Mouse (Mus musculus) heart, adult 2 months (tissue): ENCODE data around the gene Slc6a9. TPM values are rescaled to one million over a fixed set of nuclear protein-coding genes. Genes with fewer than 3 reads are reported as not detected.

Experiments used
- DNase-seq, 2 experiments: peaks; one replicate each; pipeline ENCODE4 v3.0.0; 2021
- H3K27ac ChIP-seq: fragments of 200-600 bp; 2 replicates; pipeline ENCODE4 v1.8.1; 2022
- H3K27me3 ChIP-seq: fragments of 200-500 bp; 2 replicates; pipeline ENCODE4 v1.6.1; 2012; ENCODE audit warnings: mild to moderate bottlenecking, low read length, inconsistent platforms, mixed read lengths; ENCODE audit not compliant: control insufficient read depth, insufficient read depth
- H3K36me3 ChIP-seq: fragments of 200-500 bp; 2 replicates; pipeline ENCODE4 v1.6.1; 2012; ENCODE audit warnings: low read length, inconsistent platforms; ENCODE audit not compliant: control insufficient read depth, insufficient read depth
- H3K4me1 ChIP-seq: fragments of 200-500 bp; 2 replicates; pipeline ENCODE4 v1.6.1; 2011; ENCODE audit warnings: low read length; ENCODE audit not compliant: control insufficient read depth, insufficient read depth
- H3K4me3 ChIP-seq: fragments of 200-600 bp; 2 replicates; pipeline ENCODE4 v1.8.1; 2022
- H3K79me2 ChIP-seq: fragments of 200-500 bp; replicated peaks from 2 replicates; pipeline ENCODE4 v1.6.1; 2012; ENCODE audit warnings: mild to moderate bottlenecking, inconsistent platforms, low read length, moderate library complexity, mixed read lengths; ENCODE audit not compliant: control insufficient read depth, insufficient read depth
- H3K9ac ChIP-seq: fragments of 200-500 bp; 2 replicates; pipeline ENCODE4 v1.6.1; 2012; ENCODE audit warnings: low read depth, mild to moderate bottlenecking, control low read depth, inconsistent platforms, low read length, mixed read lengths
- CTCF ChIP-seq: fragments of 200-600 bp; IDR thresholded peaks from 2 replicates; pipeline ENCODE4 v1.8.1; 2022; ENCODE audit warnings: antibody characterized with exemption, mild to moderate bottlenecking, moderate library complexity
- EP300 ChIP-seq: fragments of 200-500 bp; IDR thresholded peaks from 2 replicates; pipeline ENCODE4 v1.6.1; 2011; ENCODE audit warnings: low read depth, low read length, control low read depth; ENCODE audit not compliant: insufficient read depth
- POLR2A ChIP-seq: fragments of 200-500 bp; IDR thresholded peaks from 2 replicates; pipeline ENCODE4 v1.6.1; 2011; ENCODE audit warnings: mild to moderate bottlenecking, low read depth, low read length, control low read depth; ENCODE audit not compliant: insufficient read depth
- WGBS: fragments of 180-500 bp; shearing (Covaris S2); methylation state at CpG from one replicate; pipeline ENCODE4 v1.1.7; 2018; 5-methylcytosine and 5-hydroxymethylcytosine counted together
- intact Hi-C: fragments of 180-260 bp; cut with DNase I; formaldehyde crosslinking; loops from one replicate; pipeline ENCODE4 v1.15.1; 2025
- polyA plus RNA-seq: library from polyadenylated mRNA; depleted of rRNA; stranded (reverse); fragments of >200 nt; gene quantifications from 2 replicates; pipeline ENCODE4 v1.2.3, GENCODE M21; 2012
- total RNA-seq, 2 experiments: library from RNA; stranded (reverse); gene quantifications; 2 replicates each; pipeline ENCODE4 v1.2.3; 2021

Slc6a9 gene
- total and polyA plus RNA-seq, 3 experiments: 2.5 to 6.9 (median 3.4) TPM

- no peaks in the 10 kb centered on the region for H3K36me3 ChIP-seq
- intact Hi-C loops: no loop called here
- DNase-seq: no peak
- WGBS: 92% methylated on average over 1 of the region's 1 CpGs
- no peaks in the 10 kb centered on the region for H3K79me2 ChIP-seq
- peaks cover 6% of the 10 kb centered on the region for H3K4me1 ChIP-seq
- no peak for TF ChIP-seq CTCF
- H3K27me3 ChIP-seq: no peaks in the 10 kb centered on the region
- no peak overlapping the region for H3K9ac ChIP-seq
- H3K27ac ChIP-seq: no peak overlapping the region
- no peak overlapping the region for H3K4me3 ChIP-seq
These were observed 49.8 kb downstream of the Slc6a9 start for GRCm38 (mm10) chr4:117884146-117884545.

GRCm38 (mm10) chr4:117885093-117885492 lies 50.8 kb downstream of the Slc6a9 start:
- H3K36me3 ChIP-seq: no peaks in the 10 kb centered on the region
- TF ChIP-seq EP300: no peak
- TF ChIP-seq CTCF: no peak
- TF ChIP-seq POLR2A: no peak
- 93% methylated on average over 10 of the region's 10 CpGs for WGBS
- H3K9ac ChIP-seq: no peak overlapping the region
- peaks cover 6% of the 10 kb centered on the region for H3K4me1 ChIP-seq
- DNase-seq: no peak
- intact Hi-C loops: no loop called here
- H3K27me3 ChIP-seq: no peaks in the 10 kb centered on the region
- no peaks in the 10 kb centered on the region for H3K79me2 ChIP-seq
- no peak overlapping the region for H3K4me3 ChIP-seq
- no peak overlapping the region for H3K27ac ChIP-seq

DNA sequence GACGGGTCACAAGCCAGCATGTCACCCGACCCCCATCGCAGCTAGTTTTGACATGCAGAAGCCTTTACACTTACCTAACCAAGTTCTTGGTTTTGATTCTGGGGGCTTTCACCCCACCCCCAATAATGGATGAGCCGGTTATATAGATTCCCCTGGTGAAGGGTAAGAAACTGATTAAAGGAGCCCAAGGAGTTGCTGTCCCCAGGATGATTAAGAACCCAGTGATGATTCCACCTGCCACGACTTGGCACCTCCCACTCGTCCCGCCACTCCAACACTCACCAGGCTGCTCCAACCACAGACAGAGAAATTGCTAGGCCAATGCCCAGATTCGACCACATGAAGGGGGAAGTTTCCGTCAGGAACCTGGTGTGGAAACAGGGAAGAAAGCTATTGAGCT lies 51.7 kb downstream of the Slc6a9 start:
- Histone ChIP-seq H3K27me3 (no peaks in the 10 kb centered on the region), H3K27ac (no peak overlapping the region; the same call in 1 of the 2 replicates), H3K9ac (no peak overlapping the region), H3K36me3 (no peaks in the 10 kb centered on the region), H3K4me3 (no peak overlapping the region), H3K4me1 (peaks cover 6% of the 10 kb centered on the region), H3K79me2 (no peaks in the 10 kb centered on the region)
- no peak for TF ChIP-seq CTCF
- no peak for TF ChIP-seq POLR2A
- no peak for TF ChIP-seq EP300
- intact Hi-C loops: no loop called here
- 75% methylated on average over 9 of the region's 9 CpGs for WGBS
- DNase-seq: no peak

GRCm38 (mm10) chr4:117886644-117887043 lies 52.3 kb downstream of the Slc6a9 start:
- no peaks in the 10 kb centered on the region for H3K36me3 ChIP-seq
- H3K79me2 ChIP-seq: no peaks in the 10 kb centered on the region
- no peaks in the 10 kb centered on the region for H3K27me3 ChIP-seq
- H3K4me1 ChIP-seq: peaks cover 6% of the 10 kb centered on the region
- TF ChIP-seq EP300 (no peak), CTCF (no peak), POLR2A (no peak)
- H3K9ac ChIP-seq: peak overlapping the region; percentile 89
- intact Hi-C loops: no loop called here
- peak overlapping the region; percentile 89 for H3K4me3 ChIP-seq
- 2% methylated on average over 24 of the region's 24 CpGs for WGBS
- DNase-seq: no peak
- H3K27ac ChIP-seq: peak overlapping the region; percentile 91

GRCm38 (mm10) chr4:117887133-117887532 lies 52.8 kb downstream of the Slc6a9 start, which contains the start of gene Atp6v0b:
Atp6v0b (minus strand) TSS chr4:117887333.
- H3K27ac ChIP-seq: peak within 1 kb of the TSS; percentile 91
- TF ChIP-seq POLR2A (peak; percentile 83), CTCF (no peak), EP300 (0 out of 2 replicates have a peak, but pooled peaks have one; percentile 8)
- H3K4me3 ChIP-seq: peak within 1 kb of the TSS; percentile 89
- no peaks in the 10 kb centered on the region for H3K36me3 ChIP-seq
- H3K9ac ChIP-seq: peak within 1 kb of the TSS; percentile 89
- intact Hi-C loops: no loop called here
- peaks cover 7% of the 10 kb centered on the region for H3K4me1 ChIP-seq
- under 1% methylated on average over 37 of the region's 37 CpGs for WGBS
- DNase-seq: peak; percentile 95 to 96
- H3K27me3 ChIP-seq: no peaks in the 10 kb centered on the region
- no peaks in the 10 kb centered on the region for H3K79me2 ChIP-seq

DNA sequence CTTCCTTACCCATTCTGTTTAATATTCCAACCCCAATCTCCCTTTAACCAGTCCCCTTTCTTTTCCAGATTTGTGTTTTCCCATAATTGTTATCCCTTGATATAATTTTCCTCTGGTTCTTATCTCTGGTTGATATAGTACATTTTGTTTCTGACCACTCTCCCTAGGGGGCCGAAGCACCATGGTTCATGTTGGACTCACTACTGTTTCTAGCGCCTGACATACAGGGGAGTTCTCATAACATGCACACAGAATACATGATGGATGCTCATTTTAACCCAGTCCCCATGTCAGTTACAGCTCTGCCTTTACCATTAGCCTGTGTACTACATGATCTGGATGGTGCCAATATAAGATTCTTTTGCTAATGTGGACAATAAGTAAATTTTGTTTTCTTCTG lies 53.6 kb downstream of the Slc6a9 start:
- no peak for DNase-seq
- H3K9ac ChIP-seq: no peak overlapping the region
- WGBS: 66% methylated on average over 2 of the region's 2 CpGs
- peak overlapping the region; percentile 89; the same call in 1 of the 2 replicates for H3K4me3 ChIP-seq
- peaks cover 8% of the 10 kb centered on the region for H3K4me1 ChIP-seq
- no peaks in the 10 kb centered on the region for H3K79me2 ChIP-seq
- TF ChIP-seq CTCF: no peak
- no peak for TF ChIP-seq EP300
- no peak for TF ChIP-seq POLR2A
- intact Hi-C loops: no loop called here
- H3K27ac ChIP-seq: no peak overlapping the region
- no peaks in the 10 kb centered on the region for H3K36me3 ChIP-seq
- H3K27me3 ChIP-seq: no peaks in the 10 kb centered on the region

DNA sequence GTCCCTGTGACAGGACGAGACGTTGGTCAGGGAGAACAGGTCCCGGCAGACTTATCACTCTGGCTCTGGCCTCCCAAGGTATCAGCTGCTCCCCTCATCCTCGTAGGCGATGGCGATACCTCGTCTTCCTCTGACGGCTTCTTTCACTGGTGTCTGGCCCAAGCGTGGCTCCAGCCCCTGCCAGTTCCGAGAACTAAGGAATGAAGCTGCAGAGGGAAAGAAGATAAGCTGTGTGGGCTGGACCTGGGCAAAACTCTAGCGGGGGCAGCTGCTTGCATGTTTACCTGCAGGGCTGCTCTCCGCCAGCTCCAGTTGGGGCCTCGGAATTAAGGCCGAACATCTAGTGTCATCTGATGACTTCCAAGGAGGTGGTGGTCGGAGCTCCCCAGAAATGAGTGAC lies 55.2 kb downstream of the Slc6a9 start:
- no peak overlapping the region for H3K4me3 ChIP-seq
- DNase-seq: no peak
- H3K27me3 ChIP-seq: no peaks in the 10 kb centered on the region
- H3K36me3 ChIP-seq: no peaks in the 10 kb centered on the region
- WGBS: 83% methylated on average over 15 of the region's 15 CpGs
- intact Hi-C loops: no loop called here
- no peaks in the 10 kb centered on the region for H3K79me2 ChIP-seq
- H3K9ac ChIP-seq: no peak overlapping the region
- H3K27ac ChIP-seq: no peak overlapping the region
- peaks cover 6% of the 10 kb centered on the region for H3K4me1 ChIP-seq
- TF ChIP-seq POLR2A: no peak
- no peak for TF ChIP-seq CTCF
- TF ChIP-seq EP300: no peak
